Mouse (Mus musculus): Measurements from ENCODE around the gene Rras2.

DNA sequence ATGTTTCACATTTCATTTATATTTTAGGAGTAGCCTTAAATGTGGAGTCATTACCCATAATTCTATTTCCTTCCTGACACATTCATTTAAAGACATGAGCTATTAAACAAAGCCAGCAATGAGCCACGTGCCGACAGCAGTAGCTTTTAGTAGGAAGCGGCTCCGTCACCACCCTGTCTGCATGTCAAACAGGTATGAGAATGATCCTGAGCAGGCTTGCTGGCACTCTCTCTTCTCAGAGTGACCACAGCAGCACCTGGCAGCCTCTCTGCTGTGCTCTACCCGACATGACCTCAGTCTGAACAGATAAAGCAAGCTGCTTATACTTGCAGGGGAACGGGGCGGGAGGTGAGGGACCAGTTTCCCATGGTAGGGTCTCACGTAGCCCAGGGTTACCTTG lies 54.0 kb downstream of the Rras2 start:
- no peak for TF ChIP-seq POLR2A (IDR thresholded peaks at IDR 0.05; ENCODE audit: extremely low read depth, insufficient read depth, low read length)
- TF ChIP-seq CTCF (IDR thresholded peaks at IDR 0.05; ENCODE audit: low read depth, low read length): no peak

Measured in liver, adult 2 months (tissue).